In the genomic region with DNA sequence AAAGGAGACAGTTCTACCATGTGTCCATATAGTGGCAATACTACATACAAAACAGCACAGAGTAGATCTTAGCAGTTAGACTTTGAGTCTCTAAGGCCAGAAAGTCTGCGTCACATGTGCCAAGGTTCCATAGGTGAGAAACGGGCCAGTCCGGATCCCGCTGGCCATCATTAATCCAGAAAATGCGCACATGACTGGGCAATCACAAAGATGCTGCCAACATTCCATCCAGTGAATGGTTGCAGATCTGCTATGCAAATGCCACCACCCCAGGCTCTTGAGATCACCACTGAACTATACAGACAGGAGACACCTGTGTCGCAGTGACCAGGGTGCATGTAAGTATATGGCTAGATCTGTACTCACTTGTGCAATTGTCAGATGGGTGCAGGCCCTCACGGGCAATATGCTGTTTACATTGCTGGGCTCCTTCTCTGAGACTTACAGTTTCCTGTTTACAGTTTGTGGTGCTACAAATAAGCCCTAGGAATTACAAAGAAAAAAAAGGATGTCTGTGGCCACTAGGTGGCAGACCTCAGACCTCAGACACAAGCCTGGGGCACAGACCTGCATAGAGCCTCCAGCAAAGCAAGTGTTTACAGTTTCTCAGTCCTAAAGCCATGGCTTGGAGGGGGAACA, we compare ENCODE assay signal across 9 mouse cellular contexts. TPM values are rescaled to one million over a fixed set of nuclear protein-coding genes. Genes with fewer than 3 reads are reported as not detected.
DNase-seq lines count a peak whose midpoint lies in the region; ATAC-seq lines count a peak whose summit lies in the region.
"Had no signal": no experiment of that assay in that cellular context is flagged by ENCODE, and none has a peak within 500 bp of the region (broad histone marks: within the 10 kb centered on the region; RNA-seq: fewer than 3 reads in every experiment).

No protein-coding gene starts in this region.

- H3K36me3 ChIP-seq in heart, embryonic 11.5 days (ENCODE audit: control insufficient read depth, insufficient read depth, low read length), result no peaks in the 10 kb centered on the region
- H3K36me3 ChIP-seq: stomach, embryonic 15.5 days had no signal

- no peak overlapping the region for H3K9ac ChIP-seq in heart, embryonic 11.5 days (ENCODE audit: low read depth, low read length)
- H3K9ac ChIP-seq: stomach, embryonic 15.5 days had no signal

- ATAC-seq in heart, embryonic 11.5 days (replicated peaks; ENCODE audit: insufficient number of reproducible peaks, low FRiP score, low TSS enrichment), result no peak
- peak; percentile 63 for ATAC-seq in granulocyte monocyte progenitor cell, adult 5-6 weeks (replicated peaks; ENCODE audit: poor library complexity, severe bottlenecking)

- no peaks in the 10 kb centered on the region for H3K4me1 ChIP-seq in heart, embryonic 11.5 days (ENCODE audit: control insufficient read depth, insufficient read depth, low read length)

- peak; percentile 41 for DNase-seq in heart, adult 8-10 months (ENCODE audit: low spot score)
- DNase-seq in NIH3T3 (ENCODE audit: low read depth), result peak; percentile 75
- peak; percentile 66 to 76 for DNase-seq in cerebellum, postnatal 36 days
- DNase-seq in kidney, postnatal 14 days, result peak; percentile 70
- peak; percentile 59 for DNase-seq in lung, postnatal 25 days (ENCODE audit: low spot score)
- DNase-seq in retina, postnatal 1 day, result peak; percentile 78

- no peak overlapping the region for H3K4me3 ChIP-seq in heart, embryonic 11.5 days (ENCODE audit: low read depth, low read length)
- H3K4me3 ChIP-seq: stomach, embryonic 15.5 days had no signal

- H3K27ac ChIP-seq in heart, embryonic 11.5 days (ENCODE audit: low read depth, low read length), result no peak overlapping the region
- H3K27ac ChIP-seq: stomach, embryonic 15.5 days had no signal

- 76% methylated on average over 7 of the region's 7 CpGs for WGBS in heart, embryonic 11.5 days (ENCODE audit: insufficient replicate concordance)

- H3K4me2 ChIP-seq in heart, embryonic 11.5 days, result no peak overlapping the region
- H3K4me2 ChIP-seq: stomach, embryonic 15.5 days had no signal

- H3K27me3 ChIP-seq in heart, embryonic 11.5 days (ENCODE audit: control insufficient read depth, insufficient read depth, low read length), result peaks cover 15% of the 10 kb centered on the region; the same call in 1 of the 2 replicates
- H3K27me3 ChIP-seq: stomach, embryonic 15.5 days had no signal

- H3K9me3 ChIP-seq in heart, embryonic 11.5 days (replicated peaks; ENCODE audit: control insufficient read depth, low read length), result no peaks in the 10 kb centered on the region
- H3K9me3 ChIP-seq: stomach, embryonic 15.5 days had no signal

RNA-seq across cellular contexts. Expression of gene Gm20696, which starts 4.0 kb away (rescaled TPM):
- total RNA-seq in heart, adult 8-10 months (2022), result 1 to 10 TPM in 3 of 4 experiments, under 1 TPM in 1; 0.72 to 2.2 (median 1.6) TPM
- 2.1 and 4.0 TPM in 2 replicates for polyA plus RNA-seq in heart, embryonic 11.5 days (2014; fragmentation: Nextera tagmentation; extraction: Ambion mirVana)
- 28.1 and 28.6 TPM in 2 replicates for total RNA-seq in granulocyte monocyte progenitor cell, adult 5-6 weeks (2014; fragmentation: Nextera tagmentation)
- total RNA-seq in granulocyte monocyte progenitor cell, adult 5-6 weeks (2017), result 5.2 and 7.3 TPM in 2 replicates

RNA-seq across cellular contexts. Expression of gene Eif4e3, which starts 4.0 kb away (rescaled TPM):
- 10 to 100 TPM; 40.1 to 57.0 (median 48.9) TPM for total RNA-seq in heart, adult 8-10 months (2022)
- 5.8 and 6.1 TPM in 2 replicates for polyA plus RNA-seq in heart, embryonic 11.5 days (2014; fragmentation: Nextera tagmentation; extraction: Ambion mirVana)
- total RNA-seq in granulocyte monocyte progenitor cell, adult 5-6 weeks (2014; fragmentation: Nextera tagmentation), result 23.2 and 33.9 TPM in 2 replicates
- 24.1 and 26.8 TPM in 2 replicates for total RNA-seq in granulocyte monocyte progenitor cell, adult 5-6 weeks (2017)

RNA-seq across cellular contexts. Expression of gene Gpr27, which starts 21.9 kb away (rescaled TPM):
- total RNA-seq in heart, adult 8-10 months (2022), result 10 to 100 TPM in 3 of 4 experiments, 1 to 10 TPM in 1; 8.6 to 11.3 (median 10.7) TPM
- polyA plus RNA-seq in heart, embryonic 11.5 days (2014; fragmentation: Nextera tagmentation; extraction: Ambion mirVana), result 1.2 and 1.4 TPM in 2 replicates
- total RNA-seq in granulocyte monocyte progenitor cell, adult 5-6 weeks (2014; fragmentation: Nextera tagmentation), result not detected in 2 replicates
- total RNA-seq in granulocyte monocyte progenitor cell, adult 5-6 weeks (2017), result 0.09 TPM in 1 of 2 replicates, not detected in the other

RNA-seq across cellular contexts. Expression of gene Prok2, which starts 55.6 kb away (rescaled TPM):
- total RNA-seq in heart, adult 8-10 months (2022), result not detected
- polyA plus RNA-seq in heart, embryonic 11.5 days (2014; fragmentation: Nextera tagmentation; extraction: Ambion mirVana), result not detected in 2 replicates
- total RNA-seq in granulocyte monocyte progenitor cell, adult 5-6 weeks (2014; fragmentation: Nextera tagmentation), result not detected in 2 replicates
- not detected in 2 replicates for total RNA-seq in granulocyte monocyte progenitor cell, adult 5-6 weeks (2017)

Comparison
In these comparisons a context has a peak if more than half of its experiments do, and no peak if none do; other contexts are left out.
1. RNA of gene Gpr27, which starts 21.9 kb away (total RNA-seq): 8.6 to 11.3 TPM in heart, adult 8-10 months; 0.09 TPM in granulocyte monocyte progenitor cell, adult 5-6 weeks; every median in the first group is over 4 times any median in the second.
2. Peak in every context shown above with its lines, with median percentiles within 50 percentile points of each other: DNase-seq.